12 mouse cellular contexts compared by ENCODE assay signal in the genomic region with DNA sequence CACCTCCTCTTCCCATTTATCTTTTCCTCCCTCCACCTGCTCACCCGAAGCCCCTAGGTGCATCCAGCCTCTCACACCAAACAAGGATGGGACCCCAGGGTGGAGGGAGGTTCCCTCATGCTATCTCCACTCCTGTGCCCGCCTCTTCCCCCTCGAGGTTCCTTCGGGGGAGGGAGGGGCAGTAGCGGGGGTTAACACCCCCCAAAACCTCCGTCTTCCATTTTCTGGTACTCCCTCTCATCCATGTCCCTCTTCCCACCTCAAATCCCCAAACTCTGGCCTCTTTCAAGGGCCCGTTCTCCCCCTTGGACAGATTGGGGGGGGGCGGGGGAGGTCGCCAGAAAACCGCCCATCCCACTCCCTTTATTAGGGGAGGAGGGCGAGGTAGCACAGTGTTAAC. TPM values are rescaled to one million over a fixed set of nuclear protein-coding genes. Genes with fewer than 3 reads are reported as not detected.
A peak's percentile ranks its signal among the peaks of the same experiment; 100 is the strongest.
DNase-seq lines count a peak whose midpoint lies in the region; ATAC-seq and TF ChIP-seq lines count a peak whose summit lies in the region.
"Had no signal": no experiment of that assay in that cellular context is flagged by ENCODE, and none has a peak within 500 bp of the region (broad histone marks: within the 10 kb centered on the region; RNA-seq: fewer than 3 reads in every experiment).

No protein-coding gene starts in this region.

- TF ChIP-seq CTCF in lung, embryonic 14.5 days (IDR thresholded peaks at IDR 0.05; ENCODE audit: low read depth), result no peak
- TF ChIP-seq CTCF in lung, adult 2 months (IDR thresholded peaks at IDR 0.05; ENCODE audit: insufficient read depth, low read length), result no peak

- H3K36me3 ChIP-seq in heart, embryonic 11.5 days (ENCODE audit: control insufficient read depth, insufficient read depth, low read length), result no peaks in the 10 kb centered on the region
- no peaks in the 10 kb centered on the region for H3K36me3 ChIP-seq in lung, embryonic 14.5 days (ENCODE audit: insufficient read depth)
- peaks cover 28% of the 10 kb centered on the region for H3K36me3 ChIP-seq in limb, embryonic 10.5 days
- no peaks in the 10 kb centered on the region for H3K36me3 ChIP-seq in stomach, embryonic 16.5 days (ENCODE audit: control insufficient read depth, insufficient read depth, low read length)

- H3K9me3 ChIP-seq in heart, embryonic 11.5 days (replicated peaks; ENCODE audit: control insufficient read depth, low read length), result no peaks in the 10 kb centered on the region
- H3K9me3 ChIP-seq in lung, embryonic 14.5 days (ENCODE audit: low read depth, low read length), result no peaks in the 10 kb centered on the region
- H3K9me3 ChIP-seq in limb, embryonic 10.5 days (replicated peaks), result no peaks in the 10 kb centered on the region
- H3K9me3 ChIP-seq in stomach, embryonic 16.5 days (replicated peaks; ENCODE audit: control insufficient read depth, low read length), result no peaks in the 10 kb centered on the region

- no peak for DNase-seq in heart, postnatal 36 days
- no peak for DNase-seq in lung, embryonic 14.5 days
- no peak for DNase-seq in lung, adult 2 months
- no peak for DNase-seq in limb, embryonic 10.5 days (ENCODE audit: low spot score)
- no peak for DNase-seq in spleen, adult 12 weeks (ENCODE audit: low spot score)
- DNase-seq in gastrocnemius, postnatal 10 days, result no peak
- DNase-seq: kidney, adult 9 months; left cerebral cortex, postnatal 4 days had no signal

- TF ChIP-seq POLR2A in lung, adult 2 months (IDR thresholded peaks at IDR 0.05; ENCODE audit: borderline replicate concordance, extremely low read depth, low read depth, low read length), result no peak

- intact Hi-C loops in heart, postnatal 36 days (cut with DNase I), result no loop called here

- peak overlapping the region; percentile 66 for H3K4me2 ChIP-seq in heart, embryonic 11.5 days
- peak overlapping the region; percentile 39 for H3K4me2 ChIP-seq in lung, embryonic 14.5 days
- peak overlapping the region; percentile 14; the same call in 1 of the 2 replicates for H3K4me2 ChIP-seq in stomach, embryonic 16.5 days (ENCODE audit: low read depth, low read length)

- H3K27ac ChIP-seq in heart, embryonic 11.5 days (ENCODE audit: low read depth, low read length), result no peak overlapping the region
- no peak overlapping the region for H3K27ac ChIP-seq in lung, embryonic 14.5 days (ENCODE audit: low read depth)
- no peak overlapping the region for H3K27ac ChIP-seq in limb, embryonic 10.5 days
- no peak overlapping the region for H3K27ac ChIP-seq in stomach, embryonic 16.5 days (ENCODE audit: low read length)

- peak overlapping the region; percentile 35 for H3K4me3 ChIP-seq in heart, embryonic 11.5 days (ENCODE audit: low read depth, low read length)
- no peak overlapping the region for H3K4me3 ChIP-seq in lung, embryonic 14.5 days (ENCODE audit: low read depth, low read length)
- H3K4me3 ChIP-seq in lung, adult 2 months (replicated peaks; ENCODE audit: extremely low read depth, low read depth, low read length), result no peak overlapping the region
- H3K4me3 ChIP-seq in limb, embryonic 10.5 days, result peak overlapping the region; percentile 28
- 0 out of 2 replicates have a peak overlapping the region, but pooled peaks have one; percentile 12 for H3K4me3 ChIP-seq in stomach, embryonic 16.5 days (replicated peaks; ENCODE audit: low read length)
- H3K4me3 ChIP-seq: erythroblast, embryonic 14.5 days had no signal

- WGBS in heart, embryonic 11.5 days (ENCODE audit: insufficient replicate concordance), result 2% methylated on average over 10 of the region's 11 CpGs
- 12% methylated on average over 11 of the region's 11 CpGs for WGBS in lung, embryonic 14.5 days
- 18% methylated on average over 11 of the region's 11 CpGs for WGBS in lung, adult 2 months
- 5% methylated on average over 10 of the region's 11 CpGs for WGBS in limb, embryonic 10.5 days
- WGBS in stomach, embryonic 16.5 days, result 22% methylated on average over 11 of the region's 11 CpGs

- ATAC-seq in heart, embryonic 11.5 days (replicated peaks; ENCODE audit: insufficient number of reproducible peaks, low FRiP score, low TSS enrichment), result no peak
- ATAC-seq in lung, embryonic 14.5 days (ENCODE audit: insufficient read depth), result no peak
- no peak for ATAC-seq in stomach, embryonic 16.5 days (ENCODE audit: insufficient read depth, low FRiP score)

- H3K4me1 ChIP-seq in heart, embryonic 11.5 days (ENCODE audit: control insufficient read depth, insufficient read depth, low read length), result peaks cover 4% of the 10 kb centered on the region; the same call in 1 of the 2 replicates
- H3K4me1 ChIP-seq in lung, embryonic 14.5 days (ENCODE audit: insufficient read depth), result no peaks in the 10 kb centered on the region
- peaks cover 2% of the 10 kb centered on the region; the same call in 1 of the 2 replicates for H3K4me1 ChIP-seq in lung, adult 2 months (ENCODE audit: control insufficient read depth, insufficient read depth, low read length)
- peaks cover 20% of the 10 kb centered on the region for H3K4me1 ChIP-seq in limb, embryonic 10.5 days
- no peaks in the 10 kb centered on the region for H3K4me1 ChIP-seq in stomach, embryonic 16.5 days (ENCODE audit: control insufficient read depth, insufficient read depth, low read length)

- H3K9ac ChIP-seq in heart, embryonic 11.5 days (ENCODE audit: low read depth, low read length), result no peak overlapping the region
- H3K9ac ChIP-seq in lung, embryonic 14.5 days, result no peak overlapping the region
- H3K9ac ChIP-seq in stomach, embryonic 16.5 days (ENCODE audit: low read length), result 0 out of 2 replicates have a peak overlapping the region, but pooled peaks have one; percentile 31

- peaks cover 28% of the 10 kb centered on the region for H3K27me3 ChIP-seq in heart, embryonic 11.5 days (ENCODE audit: control insufficient read depth, insufficient read depth, low read length)
- H3K27me3 ChIP-seq in lung, embryonic 14.5 days (ENCODE audit: insufficient read depth, low read length), result peaks cover 13% of the 10 kb centered on the region
- peaks cover 39% of the 10 kb centered on the region for H3K27me3 ChIP-seq in limb, embryonic 10.5 days (ENCODE audit: low read depth, poor library complexity, severe bottlenecking)
- H3K27me3 ChIP-seq in stomach, embryonic 16.5 days (ENCODE audit: control insufficient read depth, insufficient read depth, low read length), result no peaks in the 10 kb centered on the region; the same call in 1 of the 2 replicates

RNA-seq across cellular contexts. Expression of a gene that starts 22.9 kb away (rescaled TPM):
- 1.7 and 1.8 TPM in 2 replicates for polyA plus RNA-seq in heart, embryonic 11.5 days (2014; fragmentation: Nextera tagmentation; extraction: Ambion mirVana)
- total RNA-seq in heart, postnatal 36 days (2021), result not detected
- polyA plus RNA-seq in lung, embryonic 14.5 days (2014; fragmentation: Nextera tagmentation; extraction: Ambion mirVana), result 2.9 and 4.8 TPM in 2 replicates
- 0.37 TPM in 1 of 2 replicates, not detected in the other for polyA plus RNA-seq in lung, adult 2 months (2012; rRNA removed)
- 3.3 and 8.3 TPM in 2 replicates for polyA plus RNA-seq in limb, embryonic 10.5 days (2016; fragmentation: Nextera tagmentation; extraction: Ambion mirVana)
- polyA plus RNA-seq in stomach, embryonic 16.5 days (2015; fragmentation: Nextera tagmentation; extraction: Ambion mirVana), result 0.74 and 1.1 TPM in 2 replicates
- under 1 TPM in 1 of 2 experiments, not detected in 1; 0.43 TPM for total RNA-seq in gastrocnemius, postnatal 10 days (2021)
- polyA plus RNA-seq: erythroblast, embryonic 14.5 days had no signal

RNA-seq across cellular contexts. Expression of a gene that starts 34.8 kb away (rescaled TPM):
- polyA plus RNA-seq in heart, embryonic 11.5 days (2014; fragmentation: Nextera tagmentation; extraction: Ambion mirVana), result 0.24 and 0.27 TPM in 2 replicates
- 1 to 10 TPM; 3.7 to 4.7 TPM for total RNA-seq in heart, postnatal 36 days (2021)
- 1.2 and 1.5 TPM in 2 replicates for polyA plus RNA-seq in lung, embryonic 14.5 days (2014; fragmentation: Nextera tagmentation; extraction: Ambion mirVana)
- polyA plus RNA-seq in lung, adult 2 months (2012; rRNA removed), result 3.3 and 7.4 TPM in 2 replicates
- polyA plus RNA-seq in limb, embryonic 10.5 days (2016; fragmentation: Nextera tagmentation; extraction: Ambion mirVana), result 0.67 and 2.4 TPM in 2 replicates
- polyA plus RNA-seq in stomach, embryonic 16.5 days (2015; fragmentation: Nextera tagmentation; extraction: Ambion mirVana), result 0.96 and 1.4 TPM in 2 replicates
- 10 to 100 TPM in 1 of 2 experiments, 1 to 10 TPM in 1; 9.7 to 10.2 TPM for total RNA-seq in gastrocnemius, postnatal 10 days (2021)
- polyA plus RNA-seq: erythroblast, embryonic 14.5 days had no signal

RNA-seq across cellular contexts. Expression of a gene that starts 56.4 kb away (rescaled TPM):
- 18.3 and 19.0 TPM in 2 replicates for polyA plus RNA-seq in heart, embryonic 11.5 days (2014; fragmentation: Nextera tagmentation; extraction: Ambion mirVana)
- 1 to 10 TPM; 1.3 to 1.9 TPM for total RNA-seq in heart, postnatal 36 days (2021)
- not detected in 2 replicates for polyA plus RNA-seq in lung, embryonic 14.5 days (2014; fragmentation: Nextera tagmentation; extraction: Ambion mirVana)
- 0.14 and 1.2 TPM in 2 replicates for polyA plus RNA-seq in lung, adult 2 months (2012; rRNA removed)
- 0.26 TPM in 1 of 2 replicates, not detected in the other for polyA plus RNA-seq in limb, embryonic 10.5 days (2016; fragmentation: Nextera tagmentation; extraction: Ambion mirVana)
- 0.19 and 3.0 TPM in 2 replicates for polyA plus RNA-seq in stomach, embryonic 16.5 days (2015; fragmentation: Nextera tagmentation; extraction: Ambion mirVana)
- total RNA-seq in gastrocnemius, postnatal 10 days (2021), result 10 to 100 TPM; 80.3 to 88.7 TPM
- polyA plus RNA-seq: erythroblast, embryonic 14.5 days; small intestine, adult 2 months had no signal

Comparison
In these comparisons a context has a peak if more than half of its experiments do, and no peak if none do; other contexts are left out.
1. H3K4me2 ChIP-seq: peak in every context shown above with its lines; median percentile 66 in heart, embryonic 11.5 days; 39 in lung, embryonic 14.5 days; 14 in stomach, embryonic 16.5 days.
2. H3K4me3 ChIP-seq: peak in heart, embryonic 11.5 days (single experiment), limb, embryonic 10.5 days (single experiment) and stomach, embryonic 16.5 days (single experiment); none in lung, embryonic 14.5 days (single experiment) and lung, adult 2 months (single experiment).